Mouse (Mus musculus) limb, embryonic 14.5 days (tissue): Measurements from ENCODE around the gene Tymp. TPM values are rescaled to one million over a fixed set of nuclear protein-coding genes. Genes with fewer than 3 reads are reported as not detected.

Experiments used
- ATAC-seq: fragments of 200-750 bp; cut with Nextera tagmentation; 2 replicates; pipeline ENCODE4 v1.8.0; 2017; ENCODE audit warnings: low read depth, moderate number of reproducible peaks, moderate TSS enrichment; ENCODE audit not compliant: low FRiP score
- DNase-seq: peaks from one replicate; pipeline ENCODE4 v3.0.0-alpha.2; 2015; ENCODE audit warnings: low spot score
- H3K27ac ChIP-seq: fragments of 300-500 bp; sonication (generic); replicated peaks from 2 replicates; pipeline ENCODE4 v1.5.1; 2014; ENCODE audit warnings: low read depth, mild to moderate bottlenecking, low read length, moderate library complexity, mixed read lengths
- H3K27me3 ChIP-seq: fragments of 300-500 bp; sonication (generic); 2 replicates; pipeline ENCODE4 v1.6.1; 2014; ENCODE audit warnings: low read length, mixed read lengths; ENCODE audit not compliant: control insufficient read depth, insufficient read depth
- H3K36me3 ChIP-seq: fragments of 300-500 bp; sonication (generic); 2 replicates; pipeline ENCODE4 v1.6.1; 2014; ENCODE audit warnings: mild to moderate bottlenecking, low read length, moderate library complexity, mixed read lengths; ENCODE audit not compliant: control insufficient read depth, insufficient read depth
- H3K4me1 ChIP-seq: fragments of 300-500 bp; sonication (generic); 2 replicates; pipeline ENCODE4 v1.6.1; 2014; ENCODE audit warnings: antibody characterized with exemption, low read length, mixed read lengths; ENCODE audit not compliant: control insufficient read depth, insufficient read depth
- H3K4me2 ChIP-seq: fragments of 300-500 bp; sonication (generic); replicated peaks from 2 replicates; pipeline ENCODE4 v1.6.1; 2014; ENCODE audit warnings: low read depth, mild to moderate bottlenecking, low read length, moderate library complexity; ENCODE audit not compliant: severe bottlenecking
- H3K4me3 ChIP-seq: fragments of 300-500 bp; sonication (generic); replicated peaks from 2 replicates; pipeline ENCODE4 v1.5.1; 2014; ENCODE audit warnings: low read length
- H3K9ac ChIP-seq: fragments of 300-500 bp; sonication (generic); 2 replicates; pipeline ENCODE4 v1.6.1; 2014; ENCODE audit warnings: mild to moderate bottlenecking, low read depth, low read length, moderate library complexity; ENCODE audit not compliant: severe bottlenecking
- H3K9me3 ChIP-seq: fragments of 300-500 bp; sonication (generic); 2 replicates; pipeline ENCODE4 v1.6.1; 2016; ENCODE audit warnings: low read length; ENCODE audit not compliant: control insufficient read depth
- POLR2A ChIP-seq: fragments of 200-500 bp; IDR thresholded peaks from 2 replicates; pipeline ENCODE4 v1.8.0; 2012; ENCODE audit warnings: inconsistent platforms, mild to moderate bottlenecking, moderate library complexity, borderline replicate concordance; ENCODE audit not compliant: insufficient read depth, insufficient read length; ENCODE audit errors: extremely low read depth
- whole genome bisulfite sequencing: fragments of 180-500 bp; shearing (Covaris S2); extraction: QIAGEN DNeasy Blood & Tissue Kit; methylation state at CpG from one replicate; pipeline ENCODE4 v1.1.7; 2014; 5-methylcytosine and 5-hydroxymethylcytosine counted together
- polyA plus RNA-seq, 2 experiments: library from polyadenylated mRNA; depleted of rRNA in 1 of 2; stranded (reverse) in 1 of 2; unstranded in 1 of 2; fragments of >200 nt; fragmentation: Nextera tagmentation in 1 of 2; extraction: Ambion mirVana in 1 of 2; gene quantifications; 2 replicates each; pipeline versions ENCODE4 v1.2.1 to v1.2.3; 2012 to 2014

The Tymp gene
- polyA plus RNA-seq, 2 experiments = 1.3 to 2.0 TPM

DNA sequence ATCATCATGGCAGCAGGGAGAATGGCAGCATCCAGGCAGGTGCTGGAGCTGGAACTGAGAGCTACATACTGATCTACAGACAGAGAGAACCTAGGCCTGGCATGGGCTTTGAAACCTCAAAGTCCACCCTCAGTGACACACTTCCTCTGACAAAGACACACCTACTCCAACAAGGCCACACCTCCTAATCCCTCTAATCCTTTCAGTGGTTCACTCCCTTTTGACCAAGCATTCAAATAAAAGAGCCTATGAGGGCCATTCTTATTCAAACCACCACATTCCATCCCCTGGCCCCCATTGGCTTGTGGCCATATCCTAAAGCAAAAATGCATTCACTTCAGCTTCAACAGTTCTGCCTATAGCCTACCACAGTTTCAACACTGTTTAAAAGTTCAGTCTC is 29.9 kb upstream of the Tymp start:
- DNase-seq = no peak

DNA sequence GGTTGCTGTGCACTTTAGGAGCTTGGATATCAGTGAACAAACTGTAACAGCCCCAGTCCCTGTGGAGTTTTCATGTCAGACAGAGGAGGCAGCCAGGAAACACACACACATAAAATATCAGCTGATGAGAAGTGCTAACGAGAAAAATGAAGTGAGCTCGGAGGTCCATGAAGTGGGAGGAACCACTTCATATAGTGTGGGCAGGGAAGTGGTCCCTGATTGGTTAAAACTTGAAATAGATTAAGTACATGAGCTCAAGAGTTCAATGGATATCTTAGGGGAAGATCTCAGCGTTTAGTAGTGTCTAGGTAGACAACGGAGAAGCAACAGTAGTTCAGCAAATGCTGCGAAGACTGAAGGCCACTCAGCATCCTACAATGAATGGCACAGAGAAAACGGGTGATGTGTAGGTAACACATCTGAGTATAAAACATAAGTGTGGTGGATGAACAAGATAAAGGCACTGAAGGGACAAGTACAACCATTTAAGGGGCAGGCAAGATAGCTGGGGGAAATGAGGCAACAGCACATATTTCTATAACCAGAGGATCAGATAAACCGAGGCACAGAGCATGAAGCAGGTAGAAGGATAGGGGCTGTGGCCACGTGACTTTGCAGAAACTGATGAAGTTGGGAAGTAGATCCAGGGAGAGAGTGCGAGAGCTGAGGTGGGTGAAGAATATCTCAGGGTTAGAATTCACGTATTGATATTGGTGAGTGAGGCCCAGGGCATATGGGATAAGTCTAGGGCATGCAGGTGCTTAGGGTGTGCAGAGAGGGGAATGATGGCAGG is 28.2 kb upstream of the Tymp start:
- H3K4me1 ChIP-seq = no peaks in the 10 kb centered on the region
- no peak overlapping the region for H3K9ac ChIP-seq
- no peaks in the 10 kb centered on the region for H3K36me3 ChIP-seq
- ATAC-seq (no peak), DNase-seq (no peak)
- H3K4me3 ChIP-seq = no peak overlapping the region
- TF ChIP-seq POLR2A = no peak
- H3K9me3 ChIP-seq = no peaks in the 10 kb centered on the region
- no peak overlapping the region for H3K4me2 ChIP-seq
- no peaks in the 10 kb centered on the region for H3K27me3 ChIP-seq
- 76% methylated on average over 10 of the region's 10 CpGs for WGBS
- H3K27ac ChIP-seq = no peak overlapping the region

More for the DNA sequence above, 29.9 kb upstream of the Tymp start:
- Histone ChIP-seq H3K36me3 (no peaks in the 10 kb centered on the region), H3K4me3 (no peak overlapping the region), H3K27ac (no peak overlapping the region), H3K4me1 (no peaks in the 10 kb centered on the region), H3K27me3 (no peaks in the 10 kb centered on the region), H3K9ac (no peak overlapping the region), H3K9me3 (no peaks in the 10 kb centered on the region), H3K4me2 (no peak overlapping the region)
- no peak for TF ChIP-seq POLR2A
- no peak for ATAC-seq

DNA sequence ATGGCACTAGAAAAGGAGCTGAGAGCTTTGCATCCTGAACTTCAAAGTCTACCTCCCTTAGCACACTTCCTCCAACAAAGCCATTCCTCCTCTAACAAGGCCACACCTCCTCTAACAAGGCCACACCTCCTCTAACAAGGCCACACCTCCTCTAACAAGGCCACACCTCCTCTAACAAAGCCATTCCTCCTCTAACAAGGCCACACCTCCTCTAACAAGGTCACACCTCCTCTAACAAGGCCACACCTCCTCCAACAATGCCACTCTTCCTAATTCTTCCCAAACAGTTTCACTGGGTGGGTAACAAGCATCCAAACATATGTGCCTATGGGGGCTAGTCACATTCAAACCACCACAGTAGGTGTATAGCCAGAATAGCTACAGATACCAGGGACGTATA is 25.6 kb upstream of the Tymp start:
- Histone ChIP-seq H3K27me3 (no peaks in the 10 kb centered on the region), H3K4me2 (no peak overlapping the region), H3K27ac (no peak overlapping the region), H3K4me1 (no peaks in the 10 kb centered on the region), H3K9ac (no peak overlapping the region), H3K9me3 (no peaks in the 10 kb centered on the region), H3K4me3 (no peak overlapping the region), H3K36me3 (no peaks in the 10 kb centered on the region)
- 85% methylated on average over 1 of the region's 1 CpGs for WGBS
- TF ChIP-seq POLR2A = no peak
- ATAC-seq (no peak), DNase-seq (no peak)

DNA sequence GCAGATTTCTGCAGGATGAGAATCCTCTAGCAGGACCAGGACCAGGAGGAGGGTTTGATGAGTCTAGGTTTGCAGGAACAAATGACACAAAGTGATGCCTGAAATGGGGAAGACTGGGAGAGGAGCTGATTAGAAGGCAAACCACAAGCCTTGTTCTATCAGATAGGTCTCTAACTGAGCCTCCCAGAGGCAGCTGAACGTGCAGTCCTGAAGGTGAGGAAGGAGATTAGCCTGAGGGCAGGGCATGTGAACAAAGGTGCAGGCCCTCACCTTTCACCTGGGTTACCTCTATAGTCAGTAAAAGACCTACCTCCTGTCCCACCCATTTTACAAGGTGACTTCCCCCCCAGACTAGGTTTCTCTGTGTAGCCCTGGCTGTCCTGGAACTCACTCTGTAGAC is 22.9 kb upstream of the Tymp start:
- Histone ChIP-seq H3K4me3 (no peak overlapping the region), H3K36me3 (no peaks in the 10 kb centered on the region), H3K27me3 (no peaks in the 10 kb centered on the region), H3K4me2 (no peak overlapping the region), H3K27ac (no peak overlapping the region), H3K9ac (no peak overlapping the region), H3K4me1 (no peaks in the 10 kb centered on the region), H3K9me3 (no peaks in the 10 kb centered on the region)
- ATAC-seq (no peak), DNase-seq (no peak)
- no peak for TF ChIP-seq POLR2A
- WGBS = 30% methylated on average over 1 of the region's 1 CpGs

DNA sequence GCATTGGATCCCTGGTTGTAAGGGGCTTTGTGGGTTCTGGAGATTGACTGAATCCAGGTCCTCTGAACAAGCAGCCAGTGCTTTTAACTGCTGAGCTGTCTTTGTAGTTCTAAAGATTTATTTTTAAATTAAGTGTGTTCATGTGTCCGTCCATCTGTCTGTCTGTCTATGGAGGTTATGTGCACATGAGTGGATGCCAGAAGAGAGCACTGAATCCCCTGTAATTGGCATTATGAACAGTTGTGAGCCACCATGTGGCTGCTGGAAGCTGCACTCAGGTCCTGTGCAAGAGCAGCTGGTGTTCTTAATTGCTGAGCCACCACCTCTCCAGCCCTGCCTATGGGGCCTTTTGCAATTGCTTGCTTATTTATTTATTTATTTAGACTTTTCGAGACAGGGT is 21.3 kb upstream of the Tymp start:
- Histone ChIP-seq H3K27ac (no peak overlapping the region), H3K36me3 (no peaks in the 10 kb centered on the region), H3K27me3 (no peaks in the 10 kb centered on the region), H3K4me3 (no peak overlapping the region), H3K9ac (no peak overlapping the region), H3K4me1 (no peaks in the 10 kb centered on the region), H3K4me2 (no peak overlapping the region), H3K9me3 (no peaks in the 10 kb centered on the region)
- ATAC-seq (no peak), DNase-seq (no peak)
- no peak for TF ChIP-seq POLR2A
- WGBS = 74% methylated on average over 2 of the region's 2 CpGs
